Mouse (Mus musculus): ENCODE results near the gene Oxsr1.
A peak's percentile ranks its signal among the peaks of the same experiment; 100 is the strongest.
"Not testable (repeated sequence)": the region's sequence is repeated elsewhere in the genome, so short reads cannot be mapped to it uniquely, and the experiment has no call there.

Oxsr1 gene

GRCm38 (mm10) chr9:119322289-119323259, at the start of gene Oxsr1:
Gene Oxsr1 (minus strand): TSS chr9:119322427.
- DNase-seq: peak; percentile 92

DNA sequence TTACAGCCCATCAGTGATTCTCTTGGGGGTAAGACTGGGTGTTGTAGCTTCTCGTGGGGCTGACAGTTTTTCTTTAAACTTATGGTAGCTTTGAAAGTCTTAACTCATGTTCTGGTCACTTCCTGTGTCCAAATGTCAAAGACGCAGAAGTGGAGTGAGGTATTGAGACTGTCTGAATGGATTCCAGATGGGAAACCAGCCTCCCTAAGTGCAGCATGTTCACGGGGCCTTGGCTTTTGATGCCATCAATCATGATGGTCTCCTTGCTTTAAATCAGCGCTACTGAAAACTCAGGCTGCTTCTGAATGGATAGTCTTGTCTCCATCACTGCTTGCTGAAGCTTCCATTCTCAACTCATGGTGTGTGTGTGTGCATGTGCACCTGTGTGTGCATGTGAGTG, 49.0 kb upstream of the Oxsr1 start:
- no peak for DNase-seq

DNA sequence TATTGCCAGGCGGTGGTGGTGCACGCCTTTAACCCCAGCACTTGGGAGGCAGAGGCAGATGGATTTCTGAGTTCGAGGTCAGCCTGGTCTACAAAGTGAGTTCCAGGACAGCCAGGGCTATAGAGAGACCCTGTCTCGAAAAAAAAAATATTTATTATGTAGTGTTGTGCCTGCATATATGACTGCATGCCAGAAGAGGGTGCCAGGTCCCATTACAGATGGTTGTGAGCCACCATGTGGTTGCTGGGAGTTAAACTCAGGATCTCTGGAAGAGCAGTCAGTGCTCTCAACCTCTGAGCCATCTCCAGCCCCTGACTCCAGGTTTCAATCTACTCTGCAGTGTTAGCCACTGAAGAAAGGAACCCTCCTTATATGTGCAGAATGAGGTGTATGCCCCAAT, 48.5 kb upstream of the Oxsr1 start:
- not testable (repeated sequence) for DNase-seq

- DNase-seq: no peak
Observed at GRCm38 (mm10) chr9:119368367-119368766, 46.1 kb upstream of the Oxsr1 start.

DNA sequence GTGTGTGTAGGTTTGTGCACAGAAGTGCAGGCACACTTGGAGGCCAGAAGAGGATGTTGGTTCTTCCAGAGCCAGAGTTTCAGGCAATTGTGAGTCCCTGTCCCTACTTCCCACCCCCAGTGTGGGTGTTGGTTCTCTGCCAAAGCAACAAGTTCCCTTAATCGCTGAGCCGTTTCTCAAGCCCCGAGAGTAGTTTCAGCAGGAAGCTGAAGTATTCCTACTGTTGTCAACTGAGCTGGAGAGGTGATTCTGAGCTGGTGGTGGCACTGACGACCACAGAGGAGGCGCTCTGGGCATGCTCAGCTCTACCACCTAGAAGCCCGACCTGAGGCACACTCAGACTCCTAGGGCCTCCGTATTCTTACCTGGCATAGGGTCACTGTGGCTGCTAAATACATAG, 43.1 kb upstream of the Oxsr1 start, which contains the start of gene Slc22a14:
Gene Slc22a14, minus strand, starts transcription at position 270 of the 400 bp plus-strand sequence.
- no peak for DNase-seq

DNA sequence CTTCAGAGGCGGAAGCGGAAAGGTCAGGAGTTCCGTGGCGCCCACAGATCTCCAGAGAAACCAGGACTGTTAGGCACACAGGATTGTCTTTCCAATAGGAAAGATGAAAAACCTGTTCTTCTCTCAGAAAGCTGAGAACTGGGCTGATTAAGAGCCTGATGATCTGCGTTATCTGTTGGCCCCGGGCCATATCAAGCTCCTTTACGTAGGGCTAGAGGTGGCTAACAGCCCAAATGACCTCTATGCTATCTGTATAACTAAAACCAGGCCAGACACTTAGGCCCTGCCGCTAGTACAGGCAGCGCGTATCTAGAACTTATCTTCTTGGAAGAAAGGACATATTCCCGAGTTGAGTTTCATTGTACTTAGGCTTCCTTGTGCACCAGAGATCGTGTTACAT, 41.0 kb upstream of the Oxsr1 start:
- DNase-seq: no peak

GRCm38 (mm10) chr9:119361416-119361815, 39.2 kb upstream of the Oxsr1 start:
- no peak for DNase-seq

GRCm38 (mm10) chr9:119358058-119358429, 35.8 kb upstream of the Oxsr1 start:
- DNase-seq: no peak

DNA sequence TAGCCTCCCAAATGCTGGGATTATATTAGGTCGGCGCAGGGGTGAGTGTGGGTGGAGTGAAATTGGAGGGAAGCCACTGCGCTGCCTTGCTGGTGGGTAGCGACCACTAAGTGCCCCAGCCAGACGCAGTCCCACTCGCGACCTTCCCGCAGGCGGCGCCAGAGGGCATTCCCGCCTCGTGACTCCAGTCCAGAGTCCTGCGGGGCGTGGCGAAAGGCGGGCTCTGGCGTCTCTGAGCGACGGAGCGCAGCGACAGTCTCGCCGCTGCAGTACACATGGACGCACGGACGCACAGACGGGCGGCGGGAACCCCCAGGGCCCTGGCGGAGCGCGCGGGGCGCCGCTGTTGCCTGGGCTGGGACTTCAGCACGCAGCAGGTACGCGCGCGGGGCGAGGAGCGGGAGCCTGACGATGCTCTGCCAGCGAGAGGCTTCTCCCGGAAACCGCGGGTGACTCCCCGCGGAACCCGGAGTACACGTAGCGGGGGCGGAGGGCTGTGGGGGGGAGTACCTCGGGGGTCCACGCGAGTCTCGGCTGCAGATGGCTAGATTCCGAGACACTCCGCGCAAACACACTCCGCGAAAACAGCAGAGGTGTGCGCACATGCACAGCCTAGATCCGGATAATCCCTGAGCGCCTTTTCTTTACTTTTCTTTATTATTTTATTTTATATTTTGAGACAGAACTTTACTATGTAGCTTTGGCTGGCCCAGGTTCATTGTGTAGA, 35.3 kb upstream of the Oxsr1 start, which contains the start of gene Xylb:
Gene Xylb, plus strand, starts transcription at position 51 of the 727 bp plus-strand sequence.
- peak; percentile 84 for DNase-seq

DNA sequence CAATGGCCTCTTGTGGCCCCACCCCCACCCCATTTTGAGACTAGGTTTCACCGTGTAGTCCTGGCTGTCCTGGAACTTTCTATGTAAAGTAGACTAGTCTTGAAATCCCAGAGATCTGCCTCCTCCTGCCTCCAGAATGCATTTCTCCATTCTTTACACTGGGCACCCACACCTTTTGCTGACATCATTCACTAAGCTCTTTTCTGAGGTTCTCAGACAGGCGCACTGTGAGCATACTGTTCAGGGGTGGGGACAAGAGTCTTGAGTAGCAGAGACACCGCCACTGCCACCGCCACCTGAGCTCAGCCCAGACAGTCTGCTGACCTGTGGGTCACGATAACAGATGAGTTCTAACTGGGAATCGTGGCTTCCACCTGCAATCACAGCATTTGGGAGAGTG, 33.7 kb upstream of the Oxsr1 start:
- no peak for DNase-seq

DNA sequence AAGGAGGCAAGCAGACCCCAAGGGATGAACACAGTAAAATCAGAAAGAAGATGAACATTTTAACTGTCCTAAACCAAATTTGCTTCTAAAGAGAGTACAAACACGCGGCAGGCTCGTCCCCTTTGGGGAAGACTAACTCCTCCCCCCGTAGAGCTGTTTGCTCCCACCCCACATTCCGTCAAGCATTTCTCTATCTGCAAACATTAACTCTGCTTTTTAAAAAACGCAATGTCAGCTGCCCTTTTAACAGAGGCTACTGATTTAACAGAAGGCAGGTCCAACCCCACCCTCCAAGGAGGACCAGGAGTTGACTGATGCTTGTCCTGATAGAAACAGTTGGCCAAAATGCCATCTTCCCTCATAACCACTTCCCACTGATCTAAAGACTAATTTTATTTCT, 31.7 kb upstream of the Oxsr1 start:
- DNase-seq: no peak

DNA sequence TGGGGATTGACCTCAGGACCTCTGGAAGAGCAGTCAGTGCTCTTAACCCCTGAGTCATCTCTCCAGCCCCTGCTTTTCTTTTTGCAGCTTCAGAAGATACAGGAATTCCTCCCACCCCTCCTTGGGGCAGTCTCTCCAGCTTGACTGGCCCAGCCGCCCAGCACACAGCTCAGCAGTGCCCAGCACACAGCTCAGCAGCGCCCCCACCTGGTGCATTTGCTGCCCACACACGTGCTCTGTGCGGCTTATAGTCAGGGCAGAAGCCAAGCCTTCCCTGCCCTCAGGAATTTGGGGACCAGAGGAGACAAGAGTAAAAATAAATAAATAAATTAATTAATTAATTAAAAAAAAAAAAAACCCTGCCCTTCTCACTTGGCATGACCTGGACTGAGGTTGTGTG, 29.8 kb upstream of the Oxsr1 start:
- peak; percentile 81 for DNase-seq

DNA sequence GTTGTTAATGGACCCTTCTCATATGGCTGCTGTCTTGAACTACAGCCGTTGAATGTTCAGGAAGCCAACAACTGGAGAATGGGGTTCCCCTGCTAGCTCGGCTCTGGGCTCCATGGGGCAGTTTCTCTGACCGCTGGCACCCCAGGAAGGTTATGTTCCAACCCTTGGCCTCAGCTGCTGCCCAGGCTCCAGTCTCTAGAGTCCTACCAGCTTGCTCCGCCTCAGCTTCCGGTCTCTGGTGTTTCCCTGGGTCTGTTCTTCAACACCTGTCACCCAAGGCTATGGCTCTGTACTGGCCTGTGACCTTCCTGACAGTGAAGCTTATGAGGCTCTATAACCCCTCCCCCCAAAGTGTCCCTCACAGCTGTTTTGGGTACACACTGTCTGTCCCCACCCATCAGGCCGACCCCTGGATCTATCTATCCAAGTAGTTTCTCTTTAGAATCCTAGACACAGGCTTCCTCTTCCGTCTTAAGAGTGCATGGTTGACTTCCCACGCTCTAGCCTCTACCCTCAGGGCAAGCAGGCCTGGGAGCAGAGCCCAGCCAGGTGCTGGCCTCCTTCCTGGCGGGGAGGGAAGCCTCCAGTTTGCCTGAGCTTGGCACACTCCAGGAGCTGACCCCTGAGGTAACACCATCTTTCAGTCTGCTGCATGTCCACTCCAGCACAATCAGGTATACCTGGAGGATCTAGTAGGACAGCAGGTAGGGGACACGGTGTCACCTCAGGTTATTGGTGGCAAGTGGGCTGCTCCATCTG, 28.9 kb upstream of the Oxsr1 start:
- DNase-seq: no peak

GRCm38 (mm10) chr9:119350531-119350930, 28.3 kb upstream of the Oxsr1 start:
- DNase-seq: no peak

DNA sequence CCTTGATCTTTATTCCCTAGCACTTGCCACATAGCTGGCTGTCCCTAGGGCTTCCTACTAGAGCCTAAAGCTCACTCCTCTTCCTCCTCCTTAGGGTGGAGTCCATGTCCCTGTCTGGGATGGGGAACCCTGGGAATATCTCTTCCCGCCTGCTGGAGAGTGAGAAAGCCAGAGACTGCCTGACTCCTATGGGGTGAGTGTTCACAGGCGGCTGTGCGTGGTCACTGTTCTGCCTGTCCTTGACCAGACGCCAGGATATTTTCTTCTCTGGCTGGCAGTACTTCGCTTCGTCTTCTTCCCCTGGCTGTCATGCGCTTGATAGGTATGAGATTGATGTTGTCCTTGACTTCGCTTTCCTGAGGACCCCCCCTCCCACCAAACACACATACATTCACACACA, 24.1 kb upstream of the Oxsr1 start:
- no peak for DNase-seq

DNA sequence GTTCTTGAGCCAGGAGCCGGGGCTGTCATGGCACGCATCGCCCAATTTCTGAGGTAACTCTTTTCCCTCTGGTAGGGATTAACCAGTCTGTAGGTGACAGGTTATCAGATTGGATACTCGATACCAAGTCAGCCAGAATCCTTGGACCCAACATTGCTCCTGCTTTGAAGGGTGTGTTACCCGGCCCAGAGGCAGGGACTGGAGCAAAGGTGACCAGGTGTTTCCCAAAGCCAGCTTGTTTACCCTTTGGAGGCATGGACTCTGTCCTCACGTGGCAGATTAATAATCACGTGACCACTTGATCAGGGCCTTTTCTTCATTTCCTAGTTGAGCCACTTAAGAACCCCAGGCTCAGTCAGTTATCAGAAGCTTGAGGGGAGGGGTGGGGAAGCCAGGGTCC, 20.5 kb upstream of the Oxsr1 start:
- no peak for DNase-seq

DNA sequence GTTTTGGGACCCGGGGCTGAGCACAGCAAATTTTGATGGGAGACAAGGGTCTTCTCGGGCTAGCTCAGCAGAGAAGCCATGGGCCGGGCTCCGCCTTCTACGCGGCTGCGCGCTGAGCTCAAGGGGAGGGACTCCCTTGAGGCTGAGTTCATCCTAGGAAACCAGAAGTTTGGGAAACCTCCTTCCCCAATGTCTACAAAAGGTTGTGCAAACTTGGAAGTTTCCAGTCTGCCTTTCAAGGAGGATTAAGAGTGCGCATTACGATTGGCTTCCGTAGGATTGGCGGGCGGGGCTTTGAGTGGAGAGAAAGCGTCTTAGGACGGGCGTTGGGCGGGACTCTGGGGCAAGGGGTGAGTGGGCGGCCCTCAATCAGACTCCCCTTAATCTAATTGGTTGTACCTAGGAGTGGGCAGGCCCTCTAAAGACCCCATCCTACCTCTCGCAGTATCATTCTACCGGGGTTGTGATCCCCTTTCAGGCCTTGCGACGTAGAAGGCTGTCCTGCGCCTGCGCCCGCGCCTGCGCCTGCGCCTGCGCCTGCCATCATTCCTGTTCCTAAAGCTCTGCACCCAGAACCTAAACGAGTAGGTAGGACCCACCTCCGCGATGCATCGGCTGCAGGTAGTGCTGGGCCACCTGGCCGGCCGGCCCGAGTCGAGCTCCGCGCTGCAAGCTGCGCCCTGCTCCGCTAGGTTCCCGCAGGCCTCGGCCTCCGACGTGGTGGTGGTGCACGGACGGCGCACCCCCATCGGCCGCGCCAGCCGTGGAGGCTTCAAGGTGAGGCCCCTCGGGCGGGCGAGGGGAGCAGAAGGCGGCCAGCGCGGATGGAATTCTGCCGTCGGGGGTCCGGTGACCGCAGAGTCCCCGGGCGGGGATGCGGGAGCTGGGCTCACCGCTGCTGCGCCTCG, 18.9 kb upstream of the Oxsr1 start, which contains the start of gene Myd88:
Gene Myd88, minus strand, starts transcription at position 503 of the 908 bp plus-strand sequence.
- peak; percentile 86 for DNase-seq

DNA sequence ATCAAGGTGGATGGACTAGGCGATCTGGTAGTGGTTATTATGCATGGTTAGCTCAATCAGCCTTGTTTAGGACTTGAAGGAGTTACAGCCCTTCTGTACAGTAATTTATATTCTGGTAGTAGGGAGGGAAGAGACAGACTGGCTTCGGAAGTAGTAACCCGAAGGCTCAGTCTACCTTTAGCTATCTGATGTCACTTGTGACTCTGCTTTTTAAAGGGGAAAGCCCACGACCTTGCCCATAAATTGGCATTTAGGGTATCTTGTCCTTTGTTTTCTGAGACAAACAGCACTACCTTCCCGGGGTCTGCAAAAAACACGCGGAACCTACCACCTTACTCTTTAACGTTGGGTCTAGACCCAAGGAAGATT, 18.0 kb upstream of the Oxsr1 start:
- DNase-seq: no peak

- DNase-seq: peak; percentile 60
Observed at GRCm38 (mm10) chr9:119339558-119340211, 17.5 kb upstream of the Oxsr1 start, which contains the start of gene Acaa1a. Gene Acaa1a (plus strand): TSS chr9:119339676.

- no peak for DNase-seq
Observed at GRCm38 (mm10) chr9:119339106-119339505, 16.9 kb upstream of the Oxsr1 start.

GRCm38 (mm10) chr9:119338350-119338749, 16.1 kb upstream of the Oxsr1 start:
- DNase-seq: no peak
